Mouse (Mus musculus) heart, postnatal 14 days (tissue): Measurements from ENCODE around the gene Stambp. TPM values are rescaled to one million over a fixed set of nuclear protein-coding genes. Genes with fewer than 3 reads are reported as not detected.

ENCODE experiments used
- DNase-seq, 2 experiments: peaks; one replicate each; pipeline ENCODE4 v3.0.0; 2021 to 2022
- intact Hi-C: fragments of 180-260 bp; cut with DNase I; formaldehyde crosslinking; loops from one replicate; pipeline ENCODE4 v1.15.1; 2025
- total RNA-seq, 2 experiments: library from RNA; stranded (reverse); gene quantifications; 2 replicates each; pipeline ENCODE4 v1.2.3; 2021

Stambp gene
- total RNA-seq, 2 experiments from 2014 or later, result 13.4 to 13.7 TPM

DNA sequence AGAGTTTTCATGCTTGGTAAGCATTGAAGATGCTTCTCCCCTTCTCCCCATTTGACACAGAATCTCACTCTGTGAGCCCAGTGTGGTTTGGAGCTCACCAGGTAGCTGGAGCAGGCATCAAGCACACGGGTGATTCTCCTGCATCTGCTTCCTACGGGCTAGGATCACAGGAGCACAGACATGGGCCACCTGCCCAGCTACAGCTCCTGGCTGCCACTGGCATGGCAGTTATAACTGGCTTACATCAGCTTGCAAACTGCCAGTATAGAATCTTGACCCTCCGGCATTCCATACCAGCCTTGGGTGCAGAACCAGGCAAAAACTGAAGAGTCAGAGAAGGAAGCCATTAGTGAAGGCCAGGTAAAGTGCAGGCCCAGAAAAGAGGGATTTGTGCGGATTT lies 3.1 kb upstream of the Stambp start:
- DNase-seq, result no peak
- intact Hi-C loops, result no loop called here

- DNase-seq, result peak; percentile 84 to 90
- intact Hi-C loops, result no loop called here
These were observed 475 bp downstream of the Stambp start for GRCm38 (mm10) chr6:83571840-83572667.

DNA sequence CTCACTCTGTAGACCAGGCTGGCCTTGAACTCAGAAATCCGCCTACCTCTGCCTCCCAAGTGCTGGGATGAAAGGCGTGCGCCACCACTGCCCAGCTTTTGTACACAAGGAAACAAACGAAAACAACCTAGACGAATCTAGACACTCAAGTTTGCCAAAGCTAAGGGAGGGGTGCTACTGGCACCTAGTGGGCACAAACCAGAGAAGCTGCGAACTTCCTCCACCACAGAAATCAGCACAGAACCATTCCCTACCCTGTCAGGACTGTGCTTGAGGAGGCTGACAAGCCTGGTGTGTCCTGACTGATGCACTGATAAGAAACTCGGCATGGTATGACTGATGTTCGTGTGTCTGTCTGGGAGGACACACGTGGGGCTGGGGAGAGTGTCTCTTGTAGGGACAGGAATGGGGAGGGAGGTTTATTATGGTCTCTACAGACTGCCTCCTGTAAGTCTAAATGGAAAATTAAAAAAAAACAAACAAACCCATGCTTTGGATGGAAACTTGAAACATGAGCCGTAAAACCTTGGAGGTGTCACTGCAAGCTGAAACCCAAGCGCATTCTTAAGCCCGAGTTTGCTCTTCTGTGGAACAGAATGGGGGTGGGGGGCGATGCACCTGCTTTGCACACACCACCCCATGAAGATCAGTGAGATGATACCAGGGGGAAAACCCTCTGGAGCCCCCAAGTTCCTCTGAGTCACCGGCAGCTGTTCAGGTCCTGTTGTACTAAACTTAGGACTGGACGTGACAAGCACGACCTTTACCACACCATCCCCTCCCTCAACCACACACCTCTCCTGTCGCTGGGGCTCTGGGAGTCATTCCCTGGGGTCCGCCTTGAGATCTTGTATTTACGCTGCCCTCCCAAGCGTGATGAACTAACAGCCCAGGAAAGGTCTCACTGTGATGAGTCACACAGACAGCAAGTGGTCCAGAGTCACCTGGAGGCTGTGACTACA lies 3.3 kb downstream of the Stambp start:
- intact Hi-C loops, result no loop called here
- no peak for DNase-seq

GRCm38 (mm10) chr6:83555972-83556371 lies 16.6 kb downstream of the Stambp start:
- DNase-seq, result no peak
- intact Hi-C loops, result no loop called here

DNA sequence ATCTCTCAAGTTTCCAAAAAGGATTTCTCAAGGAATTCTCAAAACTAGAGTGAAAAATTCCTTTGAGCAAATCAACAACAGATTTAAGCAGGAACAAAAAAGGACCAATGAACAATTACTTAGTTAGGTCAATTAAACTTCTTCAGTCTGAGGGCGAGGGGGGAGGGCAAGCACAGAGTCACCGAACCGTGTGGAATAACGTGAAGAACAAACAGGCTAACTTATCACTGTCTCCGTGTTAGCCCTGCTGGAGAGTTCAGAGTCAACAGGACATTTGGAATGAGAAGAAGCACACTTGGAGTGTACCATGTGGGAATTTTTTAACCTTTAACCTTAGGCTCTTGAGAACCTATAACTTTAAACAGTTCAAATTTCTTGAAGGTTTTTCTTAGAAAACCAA lies 24.2 kb downstream of the Stambp start:
- intact Hi-C loops, result no loop called here
- no peak for DNase-seq

DNA sequence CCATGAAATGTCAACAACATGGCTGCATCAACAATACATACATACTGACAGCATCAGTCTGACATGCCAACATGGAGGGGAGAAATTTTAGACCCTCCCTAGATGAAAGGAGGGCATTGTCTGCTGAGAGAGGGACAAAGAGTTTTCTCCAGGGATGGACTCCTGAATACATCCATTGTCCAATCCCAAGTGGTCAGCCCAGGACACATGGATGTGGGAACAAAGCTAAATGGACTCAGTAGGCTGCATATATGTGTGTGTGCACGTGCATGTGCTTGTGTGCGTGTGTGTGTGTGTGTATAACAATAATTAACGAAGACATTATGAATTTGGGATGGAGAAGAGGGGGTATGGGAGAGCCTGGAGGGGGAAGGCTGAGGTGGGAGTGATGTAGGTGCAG lies 26.8 kb downstream of the Stambp start:
- intact Hi-C loops, result no loop called here

GRCm38 (mm10) chr6:83541756-83542456 lies 30.6 kb downstream of the Stambp start:
- intact Hi-C loops, result no loop called here
- peak; percentile 43 to 62 for DNase-seq

More for the DNA sequence above, 26.8 kb downstream of the Stambp start:
- no peak for DNase-seq

- DNase-seq, result no peak
- intact Hi-C loops, result no loop called here
These were observed 32.5 kb downstream of the Stambp start for GRCm38 (mm10) chr6:83540017-83540416.

DNA sequence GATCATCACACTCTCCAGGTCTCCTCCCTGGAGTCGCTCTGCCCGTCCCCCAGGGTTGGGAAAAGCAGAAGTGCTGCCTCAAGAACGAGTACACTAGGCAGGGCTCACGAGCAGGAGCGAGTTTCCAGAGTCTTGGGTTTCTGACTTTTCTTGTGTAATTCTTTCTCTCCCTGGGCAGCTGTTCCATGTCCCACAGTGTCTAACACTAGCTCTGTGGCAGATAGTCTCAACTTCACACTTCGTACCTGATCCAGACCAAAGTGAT lies 35.8 kb downstream of the Stambp start:
- no peak for DNase-seq
- intact Hi-C loops, result no loop called here

- intact Hi-C loops, result no loop called here
These were observed 36.3 kb downstream of the Stambp start, which contains the start of gene Actg2 for GRCm38 (mm10) chr6:83536028-83536794. TSS of gene Actg2 (minus strand) at chr6:83536265.

GRCm38 (mm10) chr6:83532608-83533007 lies 39.9 kb downstream of the Stambp start:
- intact Hi-C loops, result no loop called here
- DNase-seq, result no peak

More at GRCm38 (mm10) chr6:83536028-83536794, 36.3 kb downstream of the Stambp start, which contains the start of gene Actg2:
- no peak for DNase-seq

DNA sequence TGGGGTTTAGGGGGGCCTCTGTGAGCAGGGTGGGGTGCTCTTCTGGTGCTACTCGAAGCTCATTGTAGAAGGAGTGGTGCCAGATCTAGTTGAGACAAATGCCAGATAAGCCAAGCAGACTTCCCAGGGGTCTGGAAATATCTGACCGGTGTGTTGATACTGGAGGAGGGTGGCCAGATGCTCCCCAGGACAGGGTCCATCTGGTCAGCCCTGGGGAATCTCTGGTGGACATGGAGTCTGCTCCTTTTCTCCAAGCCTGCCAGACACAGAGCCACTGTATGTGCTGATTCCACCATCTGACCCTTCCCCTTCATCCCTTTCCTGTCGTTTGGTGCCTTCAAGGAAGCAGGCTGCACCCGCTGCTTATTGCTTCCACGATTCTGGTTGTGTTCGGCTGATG lies 49.3 kb downstream of the Stambp start:
- intact Hi-C loops, result no loop called here
- DNase-seq, result no peak

DNA sequence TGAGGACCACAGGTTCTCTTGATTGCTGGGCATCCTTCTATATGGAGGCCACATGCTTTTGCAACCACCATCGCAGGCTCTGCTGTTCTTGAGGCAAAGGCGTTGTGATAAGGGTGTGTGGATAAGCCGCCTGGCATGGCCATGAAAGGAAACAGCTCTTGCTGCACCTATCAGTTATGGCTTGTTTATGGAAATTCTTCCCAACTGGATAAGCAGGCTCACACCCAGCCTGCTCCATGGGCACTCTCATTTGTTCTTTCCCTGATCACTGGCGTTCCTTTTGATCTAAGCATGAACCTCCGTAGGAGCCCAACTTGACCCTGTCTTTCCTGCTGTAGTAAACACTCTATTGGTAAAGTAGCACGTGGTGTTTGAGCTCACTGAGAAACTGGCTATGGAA lies 50.7 kb downstream of the Stambp start:
- DNase-seq, result no peak
- intact Hi-C loops, result no loop called here

- DNase-seq, result no peak
- intact Hi-C loops, result loop anchor here (10.0 kb wide), 1 partner anchor 304 kb away; the partner anchor contains the start of gene Slc4a5
These were observed 53.9 kb downstream of the Stambp start for GRCm38 (mm10) chr6:83518637-83519036.

GRCm38 (mm10) chr6:83515172-83515571 lies 57.4 kb downstream of the Stambp start:
- DNase-seq, result no peak
- intact Hi-C loops, result loop anchor here (10.0 kb wide), 1 partner anchor 300 kb away; the partner anchor contains the start of gene Slc4a5

- intact Hi-C loops, result loop anchor here (1.0 to 10.0 kb wide), 2 partner anchors 156 to 298 kb away; partner anchors contain the start of gene Slc4a5
- peak; percentile 60 to 79 for DNase-seq
These were observed 60.0 kb downstream of the Stambp start for GRCm38 (mm10) chr6:83512495-83512894.

GRCm38 (mm10) chr6:83510210-83510609 lies 62.3 kb downstream of the Stambp start:
- no peak for DNase-seq

GRCm38 (mm10) chr6:83509442-83509841 lies 63.1 kb downstream of the Stambp start:
- no peak for DNase-seq
- intact Hi-C loops, result loop anchor here (2.0 to 5.0 kb wide), 2 partner anchors 51 to 67 kb away; partner anchors contain the start of gene Tet3

More at GRCm38 (mm10) chr6:83510210-83510609, 62.3 kb downstream of the Stambp start:
- intact Hi-C loops, result loop anchor here (10.0 kb wide), 1 partner anchor 295 kb away; the partner anchor contains the start of gene Slc4a5

GRCm38 (mm10) chr6:83507168-83507546 lies 65.4 kb downstream of the Stambp start:
- no peak for DNase-seq
- intact Hi-C loops, result loop anchor here (5.0 kb wide), 1 partner anchor 65 kb away; no protein-coding TSS in a partner anchor
